Mouse (Mus musculus): ENCODE data around the gene Tnr. TPM values are rescaled to one million over a fixed set of nuclear protein-coding genes. Genes with fewer than 3 reads are reported as not detected.
"Not testable (repeated sequence)": the region's sequence is repeated elsewhere in the genome, so short reads cannot be mapped to it uniquely, and the experiment has no call there.

Tnr gene
- polyA plus RNA-seq, 1 experiment from 2014 or later = 0.01 TPM

- H3K4me2 ChIP-seq = no peak overlapping the region
- H3K9ac ChIP-seq = no peak overlapping the region
- ATAC-seq = no peak
- H3K4me3 ChIP-seq = no peak overlapping the region
- no peaks in the 10 kb centered on the region for H3K27me3 ChIP-seq (replicated peaks)
- H3K9me3 ChIP-seq (replicated peaks) = no peaks in the 10 kb centered on the region
- 56% methylated on average over 4 of the region's 4 CpGs for WGBS (ENCODE audit: insufficient replicate concordance)
- H3K27ac ChIP-seq = no peak overlapping the region
- no peaks in the 10 kb centered on the region for H3K4me1 ChIP-seq
- no peaks in the 10 kb centered on the region for H3K36me3 ChIP-seq
Observed at GRCm38 (mm10) chr1:159963351-159963750, 439.8 kb downstream of the Tnr start.

GRCm38 (mm10) chr1:159966286-159966685, 442.7 kb downstream of the Tnr start:
- not testable (repeated sequence) for ATAC-seq; H3K27me3 ChIP-seq (replicated peaks); H3K4me3 ChIP-seq; H3K9ac ChIP-seq; H3K4me2 ChIP-seq; H3K27ac ChIP-seq; H3K4me1 ChIP-seq; H3K36me3 ChIP-seq; H3K9me3 ChIP-seq (replicated peaks)

GRCm38 (mm10) chr1:159968395-159968794, 444.8 kb downstream of the Tnr start:
- no peak overlapping the region for H3K4me3 ChIP-seq
- H3K27ac ChIP-seq = no peak overlapping the region
- H3K9ac ChIP-seq = no peak overlapping the region
- no peak overlapping the region for H3K4me2 ChIP-seq
- H3K9me3 ChIP-seq (replicated peaks) = no peaks in the 10 kb centered on the region
- no peaks in the 10 kb centered on the region for H3K36me3 ChIP-seq
- no peaks in the 10 kb centered on the region for H3K4me1 ChIP-seq
- ATAC-seq = no peak
- no peaks in the 10 kb centered on the region for H3K27me3 ChIP-seq (replicated peaks)

GRCm38 (mm10) chr1:159977786-159978185, 454.2 kb downstream of the Tnr start:
- WGBS (ENCODE audit: insufficient replicate concordance) = 40% methylated on average over 2 of the region's 2 CpGs

GRCm38 (mm10) chr1:159979096-159979495, 455.5 kb downstream of the Tnr start:
- Histone ChIP-seq H3K9ac (no peak overlapping the region), H3K27me3 (replicated peaks) (0 out of 2 replicates have a peak, but pooled peaks cover 3% of the 10 kb centered on the region), H3K4me1 (no peaks in the 10 kb centered on the region), H3K27ac (no peak overlapping the region), H3K4me2 (no peak overlapping the region), H3K9me3 (replicated peaks) (no peaks in the 10 kb centered on the region), H3K4me3 (no peak overlapping the region), H3K36me3 (no peaks in the 10 kb centered on the region)
- no peak for ATAC-seq
- WGBS (ENCODE audit: insufficient replicate concordance) = 73% methylated on average over 2 of the region's 2 CpGs

More at GRCm38 (mm10) chr1:159977786-159978185, 454.2 kb downstream of the Tnr start:
- no peak overlapping the region for H3K4me2 ChIP-seq
- H3K27me3 ChIP-seq (replicated peaks) = 0 out of 2 replicates have a peak, but pooled peaks cover 3% of the 10 kb centered on the region
- H3K4me3 ChIP-seq = no peak overlapping the region
- no peak overlapping the region for H3K9ac ChIP-seq
- H3K27ac ChIP-seq = no peak overlapping the region
- no peaks in the 10 kb centered on the region for H3K36me3 ChIP-seq
- ATAC-seq = no peak
- no peaks in the 10 kb centered on the region for H3K9me3 ChIP-seq (replicated peaks)
- no peaks in the 10 kb centered on the region for H3K4me1 ChIP-seq

- H3K9ac ChIP-seq = no peak overlapping the region
- no peak overlapping the region for H3K4me3 ChIP-seq
- no peaks in the 10 kb centered on the region for H3K36me3 ChIP-seq
- no peak overlapping the region for H3K27ac ChIP-seq
- no peak overlapping the region for H3K4me2 ChIP-seq
- H3K4me1 ChIP-seq = no peaks in the 10 kb centered on the region
- 67% methylated on average over 1 of the region's 1 CpGs for WGBS (ENCODE audit: insufficient replicate concordance)
- H3K9me3 ChIP-seq (replicated peaks) = no peaks in the 10 kb centered on the region
- H3K27me3 ChIP-seq (replicated peaks) = 0 out of 2 replicates have a peak, but pooled peaks cover 3% of the 10 kb centered on the region
- no peak for ATAC-seq
Observed at GRCm38 (mm10) chr1:159980355-159980754, 456.8 kb downstream of the Tnr start.

Measured in liver, embryonic 12.5 days (tissue).